Mouse (Mus musculus) neural tube, embryonic 10.5 days (tissue): ENCODE measurements around the gene Ncor2.
"Not testable (repeated sequence)": the region's sequence is repeated elsewhere in the genome, so short reads cannot be mapped to it uniquely, and the experiment has no call there.

Experiments
- DNase-seq: peaks from one replicate; pipeline ENCODE4 v3.0.0-alpha.2; 2017; ENCODE audit warnings: low spot score; ENCODE audit errors: extremely low spot score

The Ncor2 gene

GRCm38 (mm10) chr5:125179007-125179734 lies at the start of gene Ncor2:
Ncor2 (minus strand) TSS chr5:125179219.
- peak; percentile 87 for DNase-seq

GRCm38 (mm10) chr5:125227699-125228098 lies 48.7 kb upstream of the Ncor2 start:
- DNase-seq: no peak

GRCm38 (mm10) chr5:125226229-125226634 lies 47.2 kb upstream of the Ncor2 start:
- no peak for DNase-seq

- peak; percentile 52 for DNase-seq
Observed at GRCm38 (mm10) chr5:125224925-125225324, 45.9 kb upstream of the Ncor2 start.

- DNase-seq: no peak
Observed at GRCm38 (mm10) chr5:125223961-125224360, 44.9 kb upstream of the Ncor2 start.

- no peak for DNase-seq
Observed at GRCm38 (mm10) chr5:125222706-125223105, 43.7 kb upstream of the Ncor2 start.

- no peak for DNase-seq
Observed at GRCm38 (mm10) chr5:125221868-125222267, 42.8 kb upstream of the Ncor2 start.

GRCm38 (mm10) chr5:125217426-125218170 lies 38.6 kb upstream of the Ncor2 start:
- DNase-seq: peak; percentile 39

- peak; percentile 84 for DNase-seq
Observed at GRCm38 (mm10) chr5:125215930-125216459, 37.0 kb upstream of the Ncor2 start.

- DNase-seq: no peak
Observed at GRCm38 (mm10) chr5:125215346-125215929, 36.4 kb upstream of the Ncor2 start.

- no peak for DNase-seq
Observed at GRCm38 (mm10) chr5:125214064-125214463, 35.0 kb upstream of the Ncor2 start.

GRCm38 (mm10) chr5:125204910-125205309 lies 25.9 kb upstream of the Ncor2 start:
- peak; percentile 22 for DNase-seq

- no peak for DNase-seq
Observed at GRCm38 (mm10) chr5:125204199-125204815, 25.3 kb upstream of the Ncor2 start.

GRCm38 (mm10) chr5:125203759-125204158 lies 24.7 kb upstream of the Ncor2 start:
- no peak for DNase-seq

GRCm38 (mm10) chr5:125203099-125203498 lies 24.1 kb upstream of the Ncor2 start:
- no peak for DNase-seq

GRCm38 (mm10) chr5:125202100-125202499 lies 23.1 kb upstream of the Ncor2 start:
- DNase-seq: no peak

- DNase-seq: no peak
Observed at GRCm38 (mm10) chr5:125199086-125199485, 20.1 kb upstream of the Ncor2 start.

GRCm38 (mm10) chr5:125197325-125197724 lies 18.3 kb upstream of the Ncor2 start:
- not testable (repeated sequence) for DNase-seq

GRCm38 (mm10) chr5:125196054-125196453 lies 17.0 kb upstream of the Ncor2 start:
- DNase-seq: no peak

GRCm38 (mm10) chr5:125195142-125195541 lies 16.1 kb upstream of the Ncor2 start:
- DNase-seq: no peak
